Mouse (Mus musculus): ENCODE data around the gene Fbxo17. TPM values are rescaled to one million over a fixed set of nuclear protein-coding genes. Genes with fewer than 3 reads are reported as not detected.

Fbxo17 gene
- polyA plus RNA-seq, 1 experiment = 0.89 TPM

GRCm38 (mm10) chr7:28758623-28759022 lies 42.0 kb downstream of the Fbxo17 start:
- DNase-seq (ENCODE audit: low read depth, low spot score) = no peak
- 82% methylated on average over 13 of the region's 13 CpGs for WGBS

DNA sequence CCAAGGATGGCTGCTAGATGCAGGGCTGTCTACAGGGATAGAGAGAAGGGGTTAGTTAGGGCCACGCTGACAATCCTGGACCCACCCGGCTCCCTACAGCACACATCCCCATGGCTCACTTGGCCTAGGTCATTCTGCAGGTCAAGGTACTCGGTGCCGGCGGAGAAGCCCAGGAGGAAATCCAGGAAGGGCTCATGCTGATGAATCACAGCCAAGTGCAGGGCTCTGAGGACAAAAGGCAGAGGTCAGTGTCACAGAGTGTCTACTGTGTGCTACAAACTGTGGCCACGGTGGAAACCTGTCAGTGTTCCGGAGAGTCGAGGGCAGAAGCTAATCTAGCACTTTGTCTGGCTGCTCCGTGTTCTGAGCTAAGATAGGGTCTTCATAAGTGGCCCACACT lies 45.3 kb downstream of the Fbxo17 start:
- WGBS = 84% methylated on average over 9 of the region's 9 CpGs
- no peak for DNase-seq (ENCODE audit: low read depth, low spot score)

GRCm38 (mm10) chr7:28765211-28765610 lies 48.6 kb downstream of the Fbxo17 start:
- 64% methylated on average over 6 of the region's 6 CpGs for WGBS
- DNase-seq (ENCODE audit: low read depth, low spot score) = no peak

GRCm38 (mm10) chr7:28766173-28766879 lies 49.7 kb downstream of the Fbxo17 start, which contains the start of gene Sirt2:
TSS of gene Sirt2 (plus strand) at chr7:28766735.
- under 1% methylated on average over 45 of the region's 45 CpGs for WGBS
- DNase-seq (ENCODE audit: low read depth, low spot score) = peak; percentile 99

DNA sequence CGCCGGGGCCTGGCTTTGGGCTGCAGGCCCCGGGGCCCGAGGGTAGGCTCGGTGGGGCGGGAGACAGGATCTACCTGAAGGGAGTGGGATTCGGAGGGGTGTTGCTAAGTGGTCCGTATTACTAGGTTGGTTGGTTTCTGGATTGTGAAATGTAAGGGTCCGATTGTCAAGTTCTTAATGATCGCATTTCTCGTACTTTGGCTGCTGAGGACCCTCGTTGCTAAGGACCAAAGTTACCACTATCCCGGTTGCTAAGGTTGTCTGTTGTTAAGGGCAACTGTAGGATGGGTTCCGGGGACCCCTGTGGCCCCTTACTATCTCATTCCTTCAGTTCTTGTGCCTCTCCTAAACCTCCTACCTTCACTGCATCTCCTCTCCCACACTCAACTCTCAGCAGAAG lies 50.3 kb downstream of the Fbxo17 start:
- DNase-seq (ENCODE audit: low read depth, low spot score) = no peak
- 3% methylated on average over 14 of the region's 14 CpGs for WGBS

GRCm38 (mm10) chr7:28767462-28767965 lies 50.9 kb downstream of the Fbxo17 start, which contains the start of gene Nfkbib:
TSS of gene Nfkbib (minus strand) at chr7:28767512.
- no peak for DNase-seq (ENCODE audit: low read depth, low spot score)
- WGBS = 62% methylated on average over 7 of the region's 7 CpGs

DNA sequence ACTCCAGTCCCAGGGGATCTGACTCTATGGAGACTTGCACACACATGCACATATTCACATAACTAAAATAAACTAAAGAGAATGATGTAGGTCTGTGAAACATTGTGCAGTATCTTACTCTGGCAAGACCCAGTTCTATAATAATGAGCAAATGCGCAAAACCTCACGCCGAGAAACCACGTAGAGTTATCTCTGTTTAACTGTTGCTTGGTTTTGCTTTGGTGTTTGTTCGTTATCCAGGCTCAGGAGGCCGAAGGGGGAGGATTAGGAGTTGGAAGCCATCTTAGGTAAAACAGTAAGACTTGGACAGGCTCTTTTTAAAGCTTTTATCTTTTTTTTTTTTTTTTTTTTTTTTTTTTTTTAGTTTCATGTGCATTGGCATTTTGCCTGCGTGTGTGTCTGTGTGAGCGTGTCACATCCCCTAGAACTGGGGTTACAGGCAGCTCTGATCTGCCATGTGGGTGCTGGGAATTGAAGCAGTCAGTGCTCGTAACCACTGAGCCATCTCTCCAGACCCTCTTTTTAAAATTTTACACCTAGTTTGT lies 52.9 kb downstream of the Fbxo17 start:
- 95% methylated on average over 9 of the region's 9 CpGs for WGBS
- no peak for DNase-seq (ENCODE audit: low read depth, low spot score)

DNA sequence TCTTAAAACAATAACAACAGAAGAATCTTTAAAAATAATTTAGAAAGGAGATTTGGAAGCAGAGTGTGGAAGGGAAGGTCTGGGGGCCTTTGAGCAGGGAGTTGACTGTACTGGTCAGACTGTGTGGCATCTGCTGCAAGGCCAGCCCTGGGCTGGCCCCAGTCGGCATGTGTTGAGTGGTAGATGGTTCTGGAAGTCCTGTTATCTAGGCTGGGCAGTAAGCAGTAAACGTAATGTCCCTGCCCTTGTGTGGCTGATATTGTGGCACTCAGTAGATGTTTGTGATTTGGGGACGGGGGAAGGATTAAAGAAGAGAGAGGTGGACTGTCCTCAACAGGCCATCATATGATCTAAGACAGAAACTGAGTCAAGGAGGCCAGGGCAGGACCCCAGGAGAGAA lies 53.7 kb downstream of the Fbxo17 start:
- WGBS = 85% methylated on average over 3 of the region's 3 CpGs
- DNase-seq (ENCODE audit: low read depth, low spot score) = no peak

- DNase-seq (ENCODE audit: low read depth, low spot score) = no peak
- 89% methylated on average over 11 of the region's 11 CpGs for WGBS
These were observed 55.3 kb downstream of the Fbxo17 start for GRCm38 (mm10) chr7:28771867-28772266.

DNA sequence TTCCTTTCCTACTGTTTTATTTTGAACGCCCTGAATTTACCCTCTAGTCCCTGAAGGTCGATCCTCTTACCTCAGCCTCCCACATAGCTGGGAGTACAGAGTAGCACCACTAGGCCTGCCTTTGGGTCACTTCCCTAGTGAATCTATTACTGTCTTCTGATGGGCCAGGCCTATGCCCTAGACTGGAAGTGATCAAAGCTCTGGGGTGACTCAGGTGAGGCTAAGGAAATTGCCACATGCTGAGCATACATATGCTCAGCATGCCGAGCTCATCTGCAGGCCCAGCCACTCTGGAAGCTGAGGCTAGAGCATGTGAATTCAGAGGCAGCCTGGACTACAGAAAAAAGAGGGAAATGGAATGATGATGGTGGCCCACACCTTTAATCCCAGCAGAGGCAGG lies 56.6 kb downstream of the Fbxo17 start:
- DNase-seq (ENCODE audit: low read depth, low spot score) = no peak
- WGBS = 88% methylated on average over 3 of the region's 3 CpGs

DNA sequence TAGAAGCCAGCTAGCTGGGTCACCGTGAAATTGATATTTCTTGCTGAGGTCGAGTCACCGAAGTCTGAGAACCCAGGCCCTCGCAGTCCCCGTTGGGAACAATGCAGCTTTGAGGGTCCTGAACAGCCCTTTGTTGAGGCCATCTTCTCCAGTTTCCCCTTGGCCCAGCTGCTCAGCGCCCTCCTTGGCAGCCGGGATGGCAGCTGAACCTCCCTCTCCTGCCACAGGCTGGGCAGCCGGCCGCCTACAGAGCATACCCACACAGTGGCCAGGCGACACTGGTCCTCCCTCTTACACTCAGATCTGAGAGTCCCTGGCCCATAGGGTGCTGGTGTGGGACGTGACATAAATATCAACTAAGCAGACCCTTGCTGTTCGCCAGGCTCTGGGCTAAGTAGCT lies 57.6 kb downstream of the Fbxo17 start:
- 92% methylated on average over 12 of the region's 12 CpGs for WGBS
- DNase-seq (ENCODE audit: low read depth, low spot score) = no peak

GRCm38 (mm10) chr7:28775129-28775528 lies 58.5 kb downstream of the Fbxo17 start:
- DNase-seq (ENCODE audit: low read depth, low spot score) = no peak
- WGBS = 91% methylated on average over 7 of the region's 7 CpGs

GRCm38 (mm10) chr7:28778825-28779224 lies 62.2 kb downstream of the Fbxo17 start:
- no peak for DNase-seq (ENCODE audit: low read depth, low spot score)
- WGBS = 83% methylated on average over 9 of the region's 9 CpGs

DNA sequence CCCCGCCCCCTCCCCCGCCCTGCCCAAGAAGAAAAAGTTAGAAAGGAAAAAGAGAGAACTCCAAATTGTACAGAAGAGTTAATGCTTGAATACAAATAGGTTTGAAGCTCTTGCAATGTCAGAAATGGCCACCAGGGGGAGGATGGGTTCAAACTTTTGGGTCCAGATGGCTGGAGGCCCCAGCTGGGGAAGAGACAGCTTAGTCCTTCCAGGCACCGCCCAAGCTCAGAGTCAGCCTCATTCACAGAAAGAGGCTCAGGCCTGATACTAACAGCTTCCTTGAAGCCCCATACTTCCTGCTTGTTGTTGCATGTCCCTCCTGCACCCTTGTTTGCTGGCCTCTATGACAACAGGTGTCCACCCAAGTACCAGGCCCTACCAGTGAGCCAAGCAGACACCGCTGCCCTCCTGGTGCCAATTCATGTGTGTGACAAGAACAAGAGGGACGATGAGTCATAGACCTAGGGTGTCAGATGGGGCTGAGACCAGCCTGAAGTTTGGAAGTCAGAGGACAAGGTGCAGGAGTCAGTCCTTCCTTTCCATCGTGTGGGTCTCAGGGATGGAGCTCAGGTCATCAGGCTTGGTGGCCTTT lies 63.6 kb downstream of the Fbxo17 start:
- DNase-seq (ENCODE audit: low read depth, low spot score) = peak; percentile 84
- 24% methylated on average over 6 of the region's 6 CpGs for WGBS

GRCm38 (mm10) chr7:28780857-28781256 lies 64.3 kb downstream of the Fbxo17 start:
- 71% methylated on average over 7 of the region's 7 CpGs for WGBS
- DNase-seq (ENCODE audit: low read depth, low spot score) = no peak

DNA sequence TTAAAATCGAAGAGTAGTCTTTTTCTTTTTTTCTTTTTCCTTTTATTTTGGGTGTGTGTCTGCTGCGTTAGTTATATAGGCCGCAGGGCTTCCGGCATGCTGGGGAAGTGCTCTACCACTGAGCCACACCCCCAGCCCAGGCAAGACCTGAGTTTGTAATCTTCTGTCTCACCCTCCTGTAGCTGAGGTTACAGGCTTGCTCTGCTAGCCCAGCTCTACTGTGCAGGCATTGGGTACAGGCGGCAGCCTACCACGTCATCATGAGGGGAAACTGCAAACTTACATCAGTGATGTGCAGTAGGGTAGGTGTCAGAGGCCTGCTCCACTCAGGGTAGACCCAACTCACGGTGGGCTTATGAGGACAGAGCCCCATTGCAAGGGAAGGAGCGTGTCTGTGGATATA lies 64.7 kb downstream of the Fbxo17 start:
- DNase-seq (ENCODE audit: low read depth, low spot score) = no peak
- WGBS = 84% methylated on average over 8 of the region's 8 CpGs

DNA sequence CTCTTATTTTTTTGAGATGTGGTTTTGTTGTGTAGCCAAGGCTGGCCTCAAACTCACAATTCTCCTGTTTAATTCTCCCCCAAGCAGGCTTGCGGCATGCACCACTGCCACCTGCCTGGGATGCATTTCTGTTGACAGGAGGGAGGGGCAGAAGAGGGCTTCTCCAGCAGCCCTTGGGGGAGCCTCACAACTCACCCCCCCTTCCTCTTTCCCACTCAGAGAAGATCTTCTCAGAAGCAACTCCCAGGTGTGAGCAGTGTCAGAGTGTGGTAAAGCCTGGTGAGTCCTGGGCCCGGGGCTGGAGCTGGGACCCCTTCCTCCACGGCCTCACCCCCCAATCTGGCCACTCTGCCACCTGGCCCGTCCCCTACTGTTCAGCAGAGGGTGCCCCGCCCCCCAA lies 68.6 kb downstream of the Fbxo17 start:
- no peak for DNase-seq (ENCODE audit: low read depth, low spot score)
- 83% methylated on average over 5 of the region's 5 CpGs for WGBS
